Comparison of ENCODE assay signal across 9 mouse cellular contexts in genomic region chr13:42623491-42623890, GRCm38 (mm10). TPM values are rescaled to one million over a fixed set of nuclear protein-coding genes. Genes with fewer than 3 reads are reported as not detected.
DNase-seq lines count a peak whose midpoint lies in the region; ATAC-seq lines count a peak whose summit lies in the region.
"Had no signal": no experiment of that assay in that cellular context is flagged by ENCODE, and none has a peak within 500 bp of the region (broad histone marks: within the 10 kb centered on the region; RNA-seq: fewer than 3 reads in every experiment).

No protein-coding gene starts in this region.

- DNase-seq in cerebellum, adult 11 months, result peak; percentile 20
- peak; percentile 32 for DNase-seq in neural tube, embryonic 11.5 days (ENCODE audit: low spot score)
- no peak for DNase-seq in neural tube, embryonic 10.5 days (ENCODE audit: extremely low spot score, low spot score)
- peak; percentile 7 for DNase-seq in forelimb bud, embryonic 11.5 days (ENCODE audit: low read depth, low spot score)
- peak; percentile 36 for DNase-seq in left cerebral cortex, postnatal 4 days
- peak; percentile 65 for DNase-seq in right cerebral cortex, postnatal 4 days

- H3K9ac ChIP-seq in neural tube, embryonic 11.5 days (ENCODE audit: low read length), result no peak overlapping the region
- H3K9ac ChIP-seq: embryonic facial prominence, embryonic 13.5 days had no signal

- WGBS in neural tube, embryonic 11.5 days, result 60% methylated on average over 5 of the region's 5 CpGs

- H3K9me3 ChIP-seq in neural tube, embryonic 11.5 days (ENCODE audit: control insufficient read depth, low read length), result no peaks in the 10 kb centered on the region
- H3K9me3 ChIP-seq: embryonic facial prominence, embryonic 13.5 days had no signal

- no peaks in the 10 kb centered on the region for H3K36me3 ChIP-seq in neural tube, embryonic 11.5 days (ENCODE audit: control insufficient read depth, insufficient read depth, low read length)
- H3K36me3 ChIP-seq: embryonic facial prominence, embryonic 13.5 days had no signal

- H3K4me2 ChIP-seq in neural tube, embryonic 11.5 days (ENCODE audit: low read depth), result no peak overlapping the region
- H3K4me2 ChIP-seq: embryonic facial prominence, embryonic 13.5 days had no signal

- H3K4me1 ChIP-seq in neural tube, embryonic 11.5 days (ENCODE audit: control insufficient read depth, insufficient read depth, low read length), result no peaks in the 10 kb centered on the region
- H3K4me1 ChIP-seq: embryonic facial prominence, embryonic 13.5 days had no signal

- no peaks in the 10 kb centered on the region for H3K27me3 ChIP-seq in neural tube, embryonic 11.5 days (ENCODE audit: control insufficient read depth, insufficient read depth, low read length)
- H3K27me3 ChIP-seq: embryonic facial prominence, embryonic 13.5 days had no signal

- no peak for ATAC-seq in cerebellum, adult (ENCODE audit: insufficient number of reproducible peaks, low FRiP score, low TSS enrichment)
- ATAC-seq in neural tube, embryonic 11.5 days (ENCODE audit: insufficient read depth, low FRiP score, low TSS enrichment), result no peak
- ATAC-seq in erythroblast, adult 5-6 weeks (replicated peaks; ENCODE audit: low FRiP score, poor library complexity, severe bottlenecking), result no peak

- no peak overlapping the region for H3K4me3 ChIP-seq in neural tube, embryonic 11.5 days (ENCODE audit: low read depth, low read length)
- H3K4me3 ChIP-seq: embryonic facial prominence, embryonic 13.5 days had no signal

- no peak overlapping the region for H3K27ac ChIP-seq in neural tube, embryonic 11.5 days (ENCODE audit: low read depth, low read length)
- H3K27ac ChIP-seq: embryonic facial prominence, embryonic 13.5 days had no signal

- intact Hi-C loops in left cerebral cortex, postnatal 4 days (cut with DNase I), result loop anchor here (5.0 kb wide), 1 partner anchor 169 kb away; no protein-coding TSS in a partner anchor

RNA-seq across cellular contexts. Expression of gene Phactr1, which starts 56.9 kb away (rescaled TPM):
- polyA plus RNA-seq in neural tube, embryonic 11.5 days (2014; fragmentation: Nextera tagmentation; extraction: Ambion mirVana), result 30.7 and 41.1 TPM in 2 replicates
- 100 to 1,000 TPM; 250 to 265 TPM for total RNA-seq in left cerebral cortex, postnatal 4 days (2021)
- 1.5 TPM in 1 of 2 replicates, not detected in the other for total RNA-seq in erythroblast, adult 5-6 weeks (2015; ENCODE audit: low replicate concordance)
- 1.3 TPM in 1 of 2 replicates, not detected in the other for total RNA-seq in erythroblast, adult 5-6 weeks (2017; ENCODE audit: low replicate concordance)

Comparison
In these comparisons a context has a peak if more than half of its experiments do, and no peak if none do; other contexts are left out.
1. RNA of gene Phactr1, which starts 56.9 kb away (total RNA-seq): 250 to 265 TPM in left cerebral cortex, postnatal 4 days; 1.3 to 1.5 TPM in erythroblast, adult 5-6 weeks; every median in the first group is over 100 times any median in the second.